Mouse (Mus musculus) CD8-positive naive resting alpha-beta T cell, adult 2 months (primary cell): ENCODE data around the gene Cuta.
A peak's percentile ranks its signal among the peaks of the same experiment; 100 is the strongest.

Experiments
- DNase-seq, 2 experiments: peaks; one replicate each; pipeline ENCODE4 v3.0.0; 2022; ENCODE audit warnings: low read depth in 2 of 2, low spot score in 2 of 2

Cuta gene

GRCm38 (mm10) chr17:26892635-26893375 is 46.6 kb downstream of the Cuta start:
- no peak for DNase-seq

GRCm38 (mm10) chr17:26887926-26888325 is 51.4 kb downstream of the Cuta start:
- DNase-seq = no peak

- peak; percentile 75 to 82 for DNase-seq
Observed at GRCm38 (mm10) chr17:26886047-26886749, 53.2 kb downstream of the Cuta start.

- peak; percentile 46 to 72 for DNase-seq
Observed at GRCm38 (mm10) chr17:26884995-26885926, 54.1 kb downstream of the Cuta start.
